Mouse (Mus musculus): ENCODE measurements around the gene Mrpl51.

Gene Mrpl51

GRCm38 (mm10) chr6:125190816-125191215, 785 bp upstream of the Mrpl51 start:
- in situ Hi-C loops (cut with MboI, MseI), result no loop called here

- in situ Hi-C loops (cut with MboI, MseI), result no loop called here
Observed at GRCm38 (mm10) chr6:125192016-125192714, 564 bp downstream of the Mrpl51 start.

GRCm38 (mm10) chr6:125192841-125193240, 1.2 kb downstream of the Mrpl51 start:
- in situ Hi-C loops (cut with MboI, MseI), result no loop called here

DNA sequence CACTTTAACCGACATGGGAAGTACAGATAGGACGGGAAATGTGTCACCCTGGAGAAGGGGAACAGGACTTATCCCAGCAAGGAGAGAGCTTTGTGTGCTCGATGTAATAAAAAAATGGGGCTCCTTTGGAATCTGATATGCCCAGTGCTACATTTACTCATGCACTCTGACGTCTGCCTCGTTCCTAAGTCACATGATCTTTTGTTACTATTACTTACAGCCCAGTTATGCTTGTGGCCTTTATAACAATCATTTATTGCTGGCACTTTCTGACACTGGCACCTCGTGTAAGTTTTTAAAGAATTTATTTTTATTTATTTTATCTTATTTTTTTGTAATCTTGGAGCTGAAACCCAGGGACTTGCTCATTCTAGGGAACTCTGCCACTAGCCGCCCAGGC, 1.8 kb downstream of the Mrpl51 start:
- in situ Hi-C loops (cut with MboI, MseI), result no loop called here

- in situ Hi-C loops (cut with MboI, MseI), result no loop called here
Observed at GRCm38 (mm10) chr6:125195541-125196075, 4.0 kb downstream of the Mrpl51 start.

- in situ Hi-C loops (cut with MboI, MseI), result no loop called here
Observed at GRCm38 (mm10) chr6:125196301-125196700, 4.7 kb downstream of the Mrpl51 start.

DNA sequence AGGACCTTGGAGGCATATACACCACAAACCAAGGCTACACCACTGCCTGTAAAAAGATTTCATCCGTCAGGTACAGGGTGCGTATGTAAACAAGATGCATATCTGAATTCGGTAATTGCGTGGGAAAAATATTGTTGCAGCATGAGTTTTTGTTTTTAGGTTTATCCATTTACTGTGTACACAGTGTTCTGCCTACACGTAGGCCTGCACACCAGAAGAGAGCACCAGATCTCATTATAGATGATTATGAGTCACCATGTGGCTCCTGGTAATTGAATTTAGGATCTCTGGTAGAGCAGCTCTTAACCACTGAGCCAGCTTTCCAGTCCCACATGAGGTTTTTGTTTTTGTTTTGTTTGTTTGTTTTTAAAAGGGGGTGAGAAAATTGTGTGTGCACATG, 5.6 kb downstream of the Mrpl51 start:
- in situ Hi-C loops (cut with MboI, MseI), result no loop called here

DNA sequence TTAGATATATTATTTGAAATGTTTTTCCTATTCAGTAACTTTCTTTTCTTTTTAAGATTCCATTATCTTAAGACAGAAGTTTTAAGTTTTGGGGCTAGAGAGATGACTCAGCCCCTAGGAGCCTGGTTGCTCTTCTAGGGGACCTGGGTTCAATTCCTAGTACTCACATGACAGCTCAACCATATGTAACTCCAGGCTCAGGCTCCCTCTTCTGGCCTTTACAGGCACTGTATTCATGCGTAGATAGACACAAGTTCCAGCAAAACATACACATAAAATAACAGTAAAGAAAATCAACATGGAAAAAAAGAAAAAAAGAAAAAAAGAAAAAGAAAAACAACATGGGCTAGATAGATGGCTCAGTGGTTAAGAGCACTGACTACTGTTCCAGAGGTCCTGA, 18.8 kb downstream of the Mrpl51 start:
- in situ Hi-C loops (cut with MboI, MseI), result no loop called here

DNA sequence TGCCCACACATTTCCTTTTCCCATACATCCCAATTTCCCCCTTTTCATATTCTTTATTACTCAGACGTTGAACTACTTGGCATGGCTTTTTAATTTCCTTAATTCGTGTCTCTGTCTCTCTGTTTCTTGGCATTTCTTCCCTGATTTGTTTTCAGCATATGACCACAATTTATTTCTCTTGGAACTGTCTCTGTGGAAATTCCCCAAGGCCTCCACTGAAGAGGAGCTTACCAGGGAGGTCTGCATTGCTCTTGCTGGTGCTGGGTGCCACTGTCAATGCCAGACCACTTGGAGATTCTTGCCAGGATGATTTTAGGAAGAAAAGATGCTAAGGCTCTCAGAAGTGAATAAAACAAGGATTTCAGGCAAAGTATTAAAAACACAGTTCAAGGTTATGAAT, 21.0 kb downstream of the Mrpl51 start:
- in situ Hi-C loops (cut with MboI, MseI), result no loop called here

DNA sequence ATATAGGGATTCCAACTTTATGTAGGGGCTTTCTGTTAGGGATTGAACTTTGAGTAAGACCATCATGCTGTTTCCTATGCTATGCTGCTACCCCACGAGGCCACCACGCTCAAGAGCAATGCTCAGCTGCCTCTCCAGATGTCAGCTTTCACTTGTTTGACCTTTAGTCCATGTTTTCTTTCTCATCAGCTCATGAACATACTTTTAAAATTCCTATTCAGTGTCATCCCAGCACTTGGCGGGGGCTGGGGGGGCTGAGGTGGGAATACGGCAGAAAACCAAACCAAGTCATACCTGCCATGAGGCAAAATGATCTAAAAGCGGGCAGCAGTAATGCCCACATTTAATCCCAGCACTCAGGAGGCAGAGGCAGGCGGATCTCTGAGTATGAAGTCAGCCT, 21.5 kb downstream of the Mrpl51 start:
- in situ Hi-C loops (cut with MboI, MseI), result no loop called here

DNA sequence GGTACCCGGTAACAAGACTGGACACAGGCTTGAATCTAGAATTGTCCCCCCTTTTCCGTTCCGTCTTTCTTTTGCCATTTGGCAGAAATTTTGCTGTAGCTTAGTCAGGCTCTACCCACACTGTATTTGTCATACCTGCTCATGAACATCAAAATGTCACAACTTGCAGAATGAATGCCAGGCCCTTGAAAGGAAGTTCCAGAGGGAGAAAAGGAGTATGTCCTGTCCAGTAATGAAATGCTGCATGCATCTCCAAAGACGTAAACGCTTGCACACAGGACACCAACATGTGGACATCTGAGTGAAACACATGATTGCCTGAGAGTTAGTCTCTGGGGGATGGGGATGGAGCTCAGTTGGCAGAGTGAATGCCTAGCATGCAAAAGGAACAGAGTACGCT, 22.1 kb downstream of the Mrpl51 start:
- in situ Hi-C loops (cut with MboI, MseI), result no loop called here

- in situ Hi-C loops (cut with MboI, MseI), result no loop called here
Observed at GRCm38 (mm10) chr6:125215148-125215954, 23.8 kb downstream of the Mrpl51 start, which contains the start of gene Vamp1. Vamp1 (plus strand) TSS chr6:125215551.

DNA sequence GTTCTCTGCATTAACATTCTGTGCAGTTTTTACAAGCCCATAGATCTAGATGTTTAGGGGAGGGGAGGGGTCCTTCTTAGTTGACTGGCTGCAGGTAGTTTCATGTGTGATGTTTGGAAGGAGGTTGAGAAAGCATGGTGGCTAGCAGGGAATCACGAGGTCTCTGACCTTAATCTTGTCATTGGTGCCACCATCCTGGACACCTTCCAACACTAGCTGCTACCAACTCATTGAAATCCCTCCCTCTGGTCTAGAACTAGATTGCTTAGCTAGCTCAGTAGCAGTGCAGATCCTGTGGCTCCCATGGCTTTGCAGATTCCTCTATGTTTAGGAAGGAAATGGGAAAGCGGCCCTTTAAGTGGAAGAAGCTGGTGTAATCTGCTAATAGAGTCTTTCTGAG, 25.3 kb downstream of the Mrpl51 start:
- in situ Hi-C loops (cut with MboI, MseI), result no loop called here

- in situ Hi-C loops (cut with MboI, MseI), result no loop called here
Observed at GRCm38 (mm10) chr6:125217899-125218298, 26.3 kb downstream of the Mrpl51 start.

DNA sequence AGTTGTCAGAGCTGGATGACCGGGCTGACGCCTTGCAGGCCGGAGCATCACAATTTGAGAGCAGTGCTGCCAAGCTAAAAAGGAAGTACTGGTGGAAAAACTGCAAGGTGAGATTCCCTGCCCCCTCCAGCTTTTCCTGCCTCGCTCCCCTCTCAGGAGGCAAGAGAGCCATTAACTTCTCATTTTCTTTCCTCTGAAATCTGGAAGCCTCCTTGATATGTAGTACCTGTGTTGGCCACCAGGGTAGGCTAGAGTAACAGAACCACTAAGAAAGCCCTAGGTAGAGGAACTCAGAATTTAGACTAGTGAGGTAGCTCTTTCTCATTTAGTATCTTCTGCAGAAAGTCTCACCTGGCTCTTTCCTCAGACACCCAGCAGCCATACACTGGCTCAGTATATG, 27.4 kb downstream of the Mrpl51 start:
- in situ Hi-C loops (cut with MboI, MseI), result no loop called here

DNA sequence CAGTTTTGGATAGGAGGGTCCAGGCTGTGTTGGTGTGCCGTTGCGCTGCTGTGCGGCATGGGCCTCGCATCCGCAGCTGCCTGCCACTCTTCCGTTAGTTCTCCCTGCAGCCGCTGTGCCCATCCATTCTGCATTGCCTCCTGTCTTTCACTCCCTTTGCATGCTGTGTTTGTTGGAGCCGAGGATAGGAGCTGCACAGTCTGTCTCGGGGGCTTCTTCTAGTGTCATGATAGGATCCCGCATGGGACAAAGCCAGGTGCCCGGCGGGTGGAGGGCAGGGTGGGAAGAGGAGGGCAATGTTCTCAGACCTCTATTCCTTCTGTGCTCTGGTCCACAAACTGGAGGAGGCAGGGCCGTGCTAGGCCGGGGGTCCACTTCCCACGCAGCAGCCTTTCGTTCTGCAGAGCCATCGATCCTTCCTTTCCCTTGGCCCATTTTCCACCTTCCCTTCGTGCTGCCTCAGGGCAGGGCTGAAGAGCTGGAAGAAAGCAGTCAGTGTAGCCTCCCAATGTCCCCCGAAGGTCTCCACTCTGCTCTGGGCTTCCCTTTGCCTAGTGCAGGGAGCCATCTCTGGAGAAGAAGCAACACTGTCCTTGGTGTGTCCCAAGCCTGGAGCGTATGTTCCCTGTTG, 29.6 kb downstream of the Mrpl51 start:
- in situ Hi-C loops (cut with MboI, MseI), result loop anchor here (5.0 to 10.0 kb wide), 2 partner anchors 51 to 806 kb away; partner anchors contain the start of gene Pex5 (in 1 of the 2)

GRCm38 (mm10) chr6:125222146-125222545, 30.5 kb downstream of the Mrpl51 start:
- in situ Hi-C loops (cut with MboI, MseI), result loop anchor here (5.0 to 10.0 kb wide), 2 partner anchors 50 to 807 kb away; partner anchors contain the start of gene Pex5 (in 1 of the 2)

DNA sequence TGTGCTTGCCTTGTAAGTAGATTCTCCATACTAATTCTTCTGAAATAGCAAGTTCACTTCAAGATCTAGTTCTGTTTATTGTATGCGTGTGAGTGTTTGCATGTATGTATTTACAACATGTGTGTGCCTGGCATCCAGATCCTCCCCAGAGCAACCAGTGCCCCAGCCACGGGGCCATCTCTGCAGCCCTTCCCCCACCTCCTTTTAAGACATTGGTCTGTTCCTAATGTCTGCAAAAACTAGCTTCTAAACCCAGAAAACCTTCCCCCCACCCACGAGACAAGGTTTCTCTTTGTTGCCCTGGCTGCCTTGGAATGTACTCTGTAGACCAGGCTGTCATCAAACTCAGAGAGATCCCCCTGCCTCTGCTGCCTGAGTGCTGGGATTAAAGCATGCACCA, 31.0 kb downstream of the Mrpl51 start:
- in situ Hi-C loops (cut with MboI, MseI), result loop anchor here (5.0 to 10.0 kb wide), 2 partner anchors 50 to 808 kb away; partner anchors contain the start of gene Pex5 (in 1 of the 2)

DNA sequence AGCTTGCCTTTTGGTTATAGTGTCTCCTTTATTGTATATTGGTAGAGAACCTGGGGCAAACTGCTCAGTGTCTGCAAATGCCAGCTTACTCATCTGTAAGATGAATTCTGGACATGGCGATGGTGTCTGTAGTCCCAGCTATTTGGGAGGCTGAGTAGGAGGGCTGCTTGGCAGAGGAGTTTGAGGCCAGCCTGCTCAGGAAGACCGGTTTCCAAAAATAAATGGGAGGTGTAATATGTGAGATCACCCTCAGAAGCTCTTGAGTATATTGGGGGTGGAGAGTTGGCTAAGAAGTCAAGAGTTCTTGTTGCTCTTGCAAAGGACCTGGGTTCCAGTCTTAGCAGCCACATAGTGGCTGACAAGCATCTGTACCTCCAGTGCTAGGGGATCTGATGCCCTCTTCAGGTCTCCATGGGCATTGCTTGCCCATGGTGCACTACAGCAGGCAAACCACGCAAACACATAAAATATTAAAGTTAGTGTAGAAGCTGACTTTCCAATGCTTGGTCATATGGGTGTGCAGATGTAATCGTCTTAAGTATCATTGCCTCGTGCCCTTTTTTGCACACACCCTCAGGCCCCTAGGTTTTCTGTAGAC, 34.0 kb downstream of the Mrpl51 start:
- in situ Hi-C loops (cut with MboI, MseI), result loop anchor here in 1 of 2 experiments (10.0 kb wide), 1 partner anchor 811 kb away; the partner anchor contains the start of gene Pex5

DNA sequence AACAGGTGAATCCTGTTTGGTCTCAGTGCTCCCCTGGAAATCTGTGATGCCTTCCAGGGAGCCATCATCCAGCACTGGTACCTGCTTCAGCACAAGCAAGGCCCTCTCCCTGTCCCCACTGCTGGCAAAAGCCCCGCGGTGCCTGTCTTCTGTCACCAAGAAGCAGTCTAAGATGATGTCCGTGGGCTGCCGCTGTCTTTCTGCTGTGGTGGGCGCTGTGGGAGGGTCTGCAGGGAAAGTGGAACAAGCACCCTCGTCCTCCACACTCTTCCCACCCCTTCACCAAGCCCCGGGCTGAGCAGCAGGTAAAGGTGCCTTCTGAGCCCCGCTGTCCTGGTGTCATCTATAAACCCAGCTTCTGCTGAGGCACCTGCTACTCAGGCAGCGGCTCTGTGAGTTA, 39.0 kb downstream of the Mrpl51 start:
- in situ Hi-C loops (cut with MboI, MseI), result no loop called here
